Mouse (Mus musculus) lung, adult 2 months (tissue): ENCODE measurements around the gene Tjp3. TPM values are rescaled to one million over a fixed set of nuclear protein-coding genes. Genes with fewer than 3 reads are reported as not detected.

ENCODE experiments used
- DNase-seq: peaks from one replicate; pipeline ENCODE4 v3.0.0; 2022
- H3K4me1 ChIP-seq: fragments of 200-500 bp; 2 replicates; pipeline ENCODE4 v1.6.1; 2011; ENCODE audit warnings: low read length; ENCODE audit not compliant: control insufficient read depth, insufficient read depth
- H3K4me3 ChIP-seq: fragments of 200-500 bp; replicated peaks from 2 replicates; pipeline ENCODE3; 2011; ENCODE audit warnings: low read depth, mild to moderate bottlenecking, control low read depth, low read length; ENCODE audit errors: extremely low read depth
- CTCF ChIP-seq: fragments of 200-500 bp; IDR thresholded peaks from 2 replicates; pipeline ENCODE4 v1.5.1; 2011; ENCODE audit warnings: mild to moderate bottlenecking, low read length, control low read depth; ENCODE audit not compliant: insufficient read depth
- POLR2A ChIP-seq: fragments of 200-500 bp; IDR thresholded peaks from 2 replicates; pipeline ENCODE4 v1.6.1; 2011; ENCODE audit warnings: low read depth, mild to moderate bottlenecking, control low read depth, low read length, borderline replicate concordance; ENCODE audit errors: extremely low read depth
- WGBS: fragments of 180-500 bp; shearing (Covaris S2); methylation state at CpG from one replicate; pipeline ENCODE4 v1.1.7; 2018; 5-methylcytosine and 5-hydroxymethylcytosine counted together
- polyA plus RNA-seq: library from polyadenylated mRNA; depleted of rRNA; stranded (reverse); fragments of >200 nt; gene quantifications from 2 replicates; pipeline ENCODE4 v1.2.3, GENCODE M21; 2012

Gene Tjp3
- polyA plus RNA-seq, 1 experiment = 27.6 TPM

DNA sequence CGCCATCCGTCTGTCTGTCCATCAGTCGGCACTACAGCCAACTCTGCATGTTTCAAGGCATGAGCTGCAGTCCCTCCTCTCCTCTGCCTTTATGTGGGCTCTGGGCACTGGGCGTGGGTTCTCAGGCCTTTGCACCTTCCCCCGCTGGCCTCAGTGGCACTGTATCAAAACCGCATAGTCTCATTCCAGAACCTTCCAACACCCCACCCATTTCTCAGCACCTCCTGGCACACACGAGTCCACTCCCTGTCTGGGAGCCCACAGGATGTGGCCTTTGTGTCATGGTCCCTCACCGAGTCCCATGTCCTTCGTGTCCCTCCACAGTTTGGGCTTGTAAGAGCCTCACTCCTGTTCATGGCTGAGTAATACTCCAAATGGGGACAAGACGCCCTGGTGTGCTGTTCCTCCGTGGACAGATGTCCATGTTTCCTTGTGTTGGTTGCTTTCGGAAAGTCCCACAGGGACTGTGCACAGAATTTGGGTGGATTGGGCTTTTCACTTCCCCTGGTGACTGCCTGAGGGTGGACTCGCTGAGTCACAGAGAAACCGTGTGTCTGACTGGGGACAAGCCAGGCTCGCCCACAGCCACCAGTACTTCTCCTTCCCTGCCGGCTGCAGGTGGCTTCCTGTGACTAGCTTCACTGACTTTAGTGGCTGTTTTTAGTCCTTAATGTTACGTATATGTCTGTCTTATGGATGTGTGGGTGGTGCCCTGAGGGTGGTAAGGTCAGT lies 7.2 kb upstream of the Tjp3 start:
- peaks cover 51% of the 10 kb centered on the region for H3K4me1 ChIP-seq
- 65% methylated on average over 17 of the region's 17 CpGs for WGBS
- H3K4me3 ChIP-seq = peak overlapping the region; percentile 9
- TF ChIP-seq CTCF = no peak
- no peak for DNase-seq

DNA sequence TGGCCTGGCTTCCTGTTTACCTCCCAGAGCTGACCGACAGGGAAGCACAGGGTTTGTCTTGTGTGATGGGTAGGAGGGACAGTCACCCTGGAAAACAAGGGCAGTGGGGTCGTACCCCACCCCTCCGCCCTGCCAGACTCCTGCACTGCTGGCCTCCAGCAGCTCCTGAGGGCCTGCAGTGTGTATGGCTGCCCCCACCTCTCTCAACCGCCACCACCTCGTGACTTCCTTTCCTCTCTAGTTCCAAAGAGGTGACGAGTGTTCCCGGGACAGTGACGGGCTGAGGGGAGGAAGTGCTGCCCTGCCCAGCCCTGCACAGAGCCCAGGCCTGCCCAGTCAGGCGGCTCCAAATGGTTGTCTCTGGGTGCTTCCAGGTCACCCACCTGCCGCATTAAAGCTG lies 6.5 kb upstream of the Tjp3 start:
- WGBS = 22% methylated on average over 8 of the region's 10 CpGs
- peak; percentile 64; the same call in 1 of the 2 replicates for TF ChIP-seq POLR2A
- TF ChIP-seq CTCF = no peak
- DNase-seq = no peak
- Histone ChIP-seq H3K4me1 (peaks cover 46% of the 10 kb centered on the region), H3K4me3 (peak overlapping the region; percentile 17)

- Histone ChIP-seq H3K4me1 (peaks cover 41% of the 10 kb centered on the region), H3K4me3 (no peak overlapping the region)
- TF ChIP-seq POLR2A = no peak
- no peak for TF ChIP-seq CTCF
- 61% methylated on average over 6 of the region's 6 CpGs for WGBS
- DNase-seq = no peak
These were observed 5.9 kb upstream of the Tjp3 start for GRCm38 (mm10) chr10:81297246-81297645.

- DNase-seq = no peak
- Histone ChIP-seq H3K4me1 (peaks cover 34% of the 10 kb centered on the region), H3K4me3 (no peak overlapping the region)
- WGBS = 87% methylated on average over 6 of the region's 6 CpGs
- no peak for TF ChIP-seq POLR2A
- no peak for TF ChIP-seq CTCF
These were observed 3.8 kb upstream of the Tjp3 start for GRCm38 (mm10) chr10:81295185-81295584.

DNA sequence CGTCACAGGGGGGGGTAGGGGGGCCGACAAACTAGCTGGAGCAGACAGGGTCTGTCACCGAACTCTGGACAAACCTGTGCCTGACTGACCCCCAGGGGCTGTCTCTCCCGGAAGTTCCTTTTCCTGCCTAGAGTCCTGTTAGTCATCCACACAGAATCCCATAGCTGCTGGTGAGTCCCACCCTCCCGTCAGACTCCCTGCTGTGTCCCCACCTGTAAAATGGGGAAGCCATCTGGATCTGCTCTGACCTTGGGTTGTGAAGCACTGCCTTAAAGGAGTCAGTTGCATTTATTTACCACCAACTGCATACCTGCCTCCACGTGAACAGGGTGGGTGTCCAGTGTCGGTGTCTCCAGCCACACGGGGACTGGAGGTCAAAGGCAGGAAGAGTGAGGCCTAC lies 3.1 kb upstream of the Tjp3 start:
- no peak for DNase-seq
- WGBS = 32% methylated on average over 8 of the region's 8 CpGs
- TF ChIP-seq POLR2A (no peak), CTCF (no peak)
- H3K4me1 ChIP-seq = peaks cover 29% of the 10 kb centered on the region
- H3K4me3 ChIP-seq = peak overlapping the region; percentile 14

- DNase-seq = no peak
- Histone ChIP-seq H3K4me1 (peaks cover 26% of the 10 kb centered on the region), H3K4me3 (peak overlapping the region; percentile 84)
- TF ChIP-seq POLR2A (no peak), CTCF (no peak)
- 2% methylated on average over 25 of the region's 25 CpGs for WGBS
These were observed 2.1 kb upstream of the Tjp3 start for GRCm38 (mm10) chr10:81293334-81294030.

DNA sequence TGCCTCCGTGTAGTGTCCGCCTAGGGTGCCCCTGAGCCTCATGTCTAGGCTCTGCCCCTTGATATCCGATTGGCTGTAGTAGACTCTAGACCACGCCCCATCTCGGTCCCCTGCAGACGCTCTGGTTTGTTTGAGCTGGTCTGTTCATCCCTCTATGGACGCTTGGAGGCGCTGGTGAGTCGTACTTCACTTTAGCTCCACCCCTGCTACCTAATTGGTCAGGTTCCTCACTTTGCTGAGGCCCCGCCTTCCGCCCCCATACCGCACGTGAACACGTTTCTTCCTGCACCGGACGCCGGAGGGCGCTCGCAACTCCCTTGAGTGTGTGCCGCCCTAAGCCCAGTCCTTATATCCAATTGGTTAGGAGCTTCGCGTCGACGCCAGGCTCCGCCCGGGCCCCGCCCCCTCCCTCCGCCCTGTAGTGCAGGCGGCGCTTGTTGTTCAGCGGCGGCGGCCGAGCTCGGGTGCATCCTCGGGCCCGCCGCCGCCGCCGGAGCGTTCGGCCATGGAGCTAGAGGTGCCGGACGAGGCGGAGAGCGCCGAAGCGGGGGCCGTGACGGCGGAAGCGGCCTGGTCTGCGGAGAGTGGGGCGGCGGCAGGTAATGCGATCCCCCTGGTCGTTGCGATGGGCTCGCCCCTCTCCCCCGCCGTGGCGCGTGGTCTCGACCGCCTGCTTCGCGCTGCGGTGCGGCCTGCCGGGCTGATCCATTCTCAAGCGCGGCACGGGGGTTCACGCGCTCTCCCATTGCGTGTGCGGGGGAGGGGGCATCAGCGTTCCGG lies 1.4 kb upstream of the Tjp3 start, which contains the start of gene Pip5k1c:
Gene Pip5k1c (plus strand): TSS at position 410 of the 780 bp plus-strand sequence.
- TF ChIP-seq POLR2A (peak; percentile 68), CTCF (peak; percentile 81)
- DNase-seq = peak; percentile 98
- peaks cover 20% of the 10 kb centered on the region for H3K4me1 ChIP-seq
- under 1% methylated on average over 79 of the region's 80 CpGs for WGBS
- H3K4me3 ChIP-seq = peak within 1 kb of the TSS; percentile 84

DNA sequence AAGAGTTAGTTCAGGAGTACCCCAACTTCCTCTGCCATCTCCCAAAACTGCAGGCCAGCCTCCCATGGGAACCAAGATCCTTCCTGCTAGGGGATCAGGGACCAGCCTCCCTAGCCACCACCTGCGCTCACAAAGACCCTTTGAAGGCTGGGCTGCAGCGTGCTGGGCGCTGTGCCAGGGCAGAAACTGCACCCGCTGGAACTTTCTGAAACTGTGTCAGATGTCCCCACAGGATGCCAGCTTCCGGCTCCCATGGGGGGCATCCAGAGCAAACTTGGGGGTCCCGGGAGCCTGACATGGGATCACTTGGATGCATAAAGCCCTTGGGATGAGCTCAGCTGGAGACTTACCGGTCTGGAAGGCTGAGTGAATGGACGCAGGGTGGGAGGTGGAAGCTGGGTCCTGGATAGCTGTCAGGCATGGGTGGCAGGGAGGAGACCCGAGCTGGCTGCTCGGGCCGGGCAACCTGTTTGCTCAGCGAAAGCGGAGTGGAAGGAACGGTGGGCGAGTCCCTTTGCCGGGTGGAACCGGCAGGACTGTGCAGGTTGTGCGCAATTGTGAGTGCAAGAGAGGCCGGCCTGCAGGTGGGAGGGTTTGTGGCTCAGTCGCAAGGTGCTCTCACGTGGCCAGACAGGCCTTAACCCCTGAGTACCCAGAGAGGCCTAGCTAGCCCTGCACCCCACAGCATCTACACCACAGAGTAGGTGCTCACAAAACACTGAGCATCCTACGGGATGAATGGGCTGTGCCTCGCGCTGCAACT lies 502 bp downstream of the Tjp3 start:
- 26% methylated on average over 24 of the region's 24 CpGs for WGBS
- Histone ChIP-seq H3K4me1 (peaks cover 16% of the 10 kb centered on the region), H3K4me3 (peak overlapping the region; percentile 55)
- peak; percentile 55; the same call in 1 of the 2 replicates for TF ChIP-seq POLR2A
- TF ChIP-seq CTCF = no peak
- peak; percentile 62 for DNase-seq

DNA sequence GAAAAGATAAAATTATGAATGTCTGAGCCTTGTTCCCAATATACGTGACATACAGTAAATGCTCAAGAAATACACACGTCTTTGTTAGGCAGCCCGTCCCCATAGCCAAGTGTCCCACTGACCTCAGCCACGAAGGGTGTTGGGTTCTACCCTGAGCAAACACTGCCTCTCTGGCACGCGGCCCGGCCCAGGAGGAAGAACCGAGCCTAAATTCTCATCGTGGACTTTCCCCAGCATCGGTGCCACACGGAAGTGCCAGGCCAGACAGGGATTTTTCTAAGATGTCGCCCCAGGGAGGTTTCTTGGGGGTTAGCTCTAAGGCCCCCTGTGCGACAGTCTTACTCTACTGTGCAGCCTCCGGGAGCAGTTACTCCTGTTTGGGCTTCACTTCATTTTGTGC lies 1.6 kb downstream of the Tjp3 start:
- Histone ChIP-seq H3K4me3 (no peak overlapping the region), H3K4me1 (peaks cover 15% of the 10 kb centered on the region)
- no peak for TF ChIP-seq POLR2A
- TF ChIP-seq CTCF = no peak
- 35% methylated on average over 14 of the region's 14 CpGs for WGBS
- peak; percentile 42 for DNase-seq
